Mouse (Mus musculus) midbrain, embryonic 16.5 days (tissue): ENCODE measurements around the gene Bpi. TPM values are rescaled to one million over a fixed set of nuclear protein-coding genes. Genes with fewer than 3 reads are reported as not detected.

Experiments
- ATAC-seq: fragments of 200-750 bp; cut with Nextera tagmentation; 2 replicates; pipeline ENCODE4 v1.8.0; 2017; ENCODE audit warnings: moderate TSS enrichment
- H3K27ac ChIP-seq: fragments of 300-500 bp; sonication (generic); 2 replicates; pipeline ENCODE4 v1.5.1; 2014; ENCODE audit warnings: mild to moderate bottlenecking, low read length, mixed read lengths
- H3K27me3 ChIP-seq: fragments of 300-500 bp; sonication (generic); 2 replicates; pipeline ENCODE4 v1.6.1; 2014; ENCODE audit warnings: low read depth, low read length, mixed read lengths; ENCODE audit not compliant: control insufficient read depth, insufficient read depth
- H3K36me3 ChIP-seq: fragments of 300-500 bp; sonication (generic); 2 replicates; pipeline ENCODE4 v1.6.1; 2014; ENCODE audit warnings: mild to moderate bottlenecking, low read length, moderate library complexity, mixed read lengths; ENCODE audit not compliant: control insufficient read depth, insufficient read depth
- H3K4me1 ChIP-seq: fragments of 300-500 bp; sonication (generic); 2 replicates; pipeline ENCODE4 v1.6.1; 2014; ENCODE audit warnings: mild to moderate bottlenecking, low read length, mixed read lengths; ENCODE audit not compliant: control insufficient read depth, insufficient read depth
- H3K4me2 ChIP-seq: fragments of 300-500 bp; sonication (generic); 2 replicates; pipeline ENCODE4 v1.6.1; 2014; ENCODE audit warnings: mild to moderate bottlenecking, low read length, mixed read lengths
- H3K4me3 ChIP-seq: fragments of 300-500 bp; sonication (generic); 2 replicates; pipeline ENCODE4 v1.5.1; 2014; ENCODE audit warnings: low read depth, mild to moderate bottlenecking, low read length, moderate library complexity, mixed read lengths
- H3K9ac ChIP-seq: fragments of 300-500 bp; sonication (generic); 2 replicates; pipeline ENCODE4 v1.6.1; 2014; ENCODE audit warnings: low read depth, low read length, mixed read lengths
- H3K9me3 ChIP-seq: fragments of 300-500 bp; sonication (generic); replicated peaks from 2 replicates; pipeline ENCODE4 v1.6.1; 2014; ENCODE audit warnings: mild to moderate bottlenecking, low read length, mixed read lengths; ENCODE audit not compliant: control insufficient read depth, poor library complexity, severe bottlenecking
- WGBS: fragments of 180-500 bp; shearing (Covaris S2); extraction: QIAGEN DNeasy Blood & Tissue Kit; methylation state at CpG from one replicate; pipeline ENCODE4 v1.1.7; 2014; 5-methylcytosine and 5-hydroxymethylcytosine counted together
- polyA plus RNA-seq: library from polyadenylated mRNA; unstranded; fragments of >200 nt; fragmentation: Nextera tagmentation; extraction: Ambion mirVana; gene quantifications from 2 replicates; pipeline ENCODE4 v1.2.1, GENCODE M21; 2015

The Bpi gene
- polyA plus RNA-seq = not detected in 2 replicates

GRCm38 (mm10) chr2:158258005-158258418, at the start of gene Bpi:
Bpi (plus strand) TSS chr2:158258094.
- H3K4me2 ChIP-seq = no peak within 1 kb of the TSS
- ATAC-seq = no peak
- 71% methylated on average over 18 of the region's 18 CpGs for WGBS
- no peak within 1 kb of the TSS for H3K27ac ChIP-seq
- H3K36me3 ChIP-seq = no peaks in the 10 kb centered on the region
- H3K9me3 ChIP-seq = no peaks in the 10 kb centered on the region
- no peak within 1 kb of the TSS for H3K4me3 ChIP-seq
- H3K4me1 ChIP-seq = no peaks in the 10 kb centered on the region
- H3K27me3 ChIP-seq = no peaks in the 10 kb centered on the region
- H3K9ac ChIP-seq = no peak within 1 kb of the TSS

DNA sequence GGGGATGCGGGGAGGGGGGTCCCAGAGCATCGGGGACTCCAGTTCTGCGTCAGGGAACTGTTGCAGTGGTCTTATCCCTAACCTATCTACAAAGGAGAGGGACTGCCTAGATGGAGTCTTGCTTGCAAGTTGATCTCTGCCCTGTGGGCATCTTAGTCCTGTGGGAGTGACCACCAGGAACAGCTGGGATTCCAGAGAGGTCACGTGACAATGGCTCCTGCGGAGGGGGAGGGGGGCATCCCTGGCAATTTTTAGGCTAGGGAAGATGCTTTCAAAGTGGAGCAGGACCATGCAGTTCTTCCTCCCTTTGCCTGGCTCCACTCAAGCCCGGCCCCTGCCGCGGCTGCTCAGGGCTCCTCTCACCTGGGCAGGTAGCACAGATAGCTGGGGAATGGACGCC, 48.1 kb upstream of the Bpi start:
- Histone ChIP-seq H3K27me3 (no peaks in the 10 kb centered on the region), H3K9me3 (no peaks in the 10 kb centered on the region), H3K4me2 (no peak overlapping the region), H3K4me3 (no peak overlapping the region), H3K9ac (no peak overlapping the region), H3K27ac (no peak overlapping the region), H3K36me3 (no peaks in the 10 kb centered on the region), H3K4me1 (peaks cover 11% of the 10 kb centered on the region)
- WGBS = 62% methylated on average over 9 of the region's 9 CpGs
- no peak for ATAC-seq

GRCm38 (mm10) chr2:158210503-158210902, 47.4 kb upstream of the Bpi start:
- H3K9ac ChIP-seq = no peak overlapping the region
- WGBS = 40% methylated on average over 4 of the region's 4 CpGs
- H3K27me3 ChIP-seq = no peaks in the 10 kb centered on the region
- ATAC-seq = no peak
- H3K27ac ChIP-seq = no peak overlapping the region
- H3K4me1 ChIP-seq = peaks cover 7% of the 10 kb centered on the region; the same call in 1 of the 2 replicates
- no peak overlapping the region for H3K4me2 ChIP-seq
- H3K36me3 ChIP-seq = no peaks in the 10 kb centered on the region
- no peaks in the 10 kb centered on the region for H3K9me3 ChIP-seq
- no peak overlapping the region for H3K4me3 ChIP-seq

DNA sequence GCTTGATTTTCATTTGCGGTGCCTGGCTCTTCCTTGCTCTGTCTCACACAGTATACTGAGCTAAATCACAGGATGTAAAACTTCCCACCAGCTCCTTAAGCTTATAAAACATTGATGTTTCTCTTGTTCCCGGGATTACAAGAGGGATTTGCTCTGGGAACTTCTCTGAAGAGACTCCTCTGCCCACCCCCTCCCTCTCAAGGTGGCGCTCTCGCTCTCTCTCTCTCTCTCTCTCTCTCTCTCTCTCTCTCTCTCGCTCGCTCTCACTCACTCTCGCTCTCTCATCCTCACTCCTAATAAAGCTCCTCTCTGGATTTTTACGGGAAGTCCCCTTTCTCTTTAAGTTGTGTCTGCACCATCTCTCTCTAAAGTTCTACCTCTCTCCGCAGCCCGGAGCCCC, 46.9 kb upstream of the Bpi start:
- H3K9ac ChIP-seq = no peak overlapping the region
- no peaks in the 10 kb centered on the region for H3K9me3 ChIP-seq
- ATAC-seq = no peak
- H3K27me3 ChIP-seq = no peaks in the 10 kb centered on the region
- peaks cover 7% of the 10 kb centered on the region; the same call in 1 of the 2 replicates for H3K4me1 ChIP-seq
- WGBS = 20% methylated on average over 10 of the region's 10 CpGs
- no peak overlapping the region for H3K27ac ChIP-seq
- no peak overlapping the region; the same call in 1 of the 2 replicates for H3K4me2 ChIP-seq
- no peaks in the 10 kb centered on the region for H3K36me3 ChIP-seq
- H3K4me3 ChIP-seq = no peak overlapping the region

- Histone ChIP-seq H3K9me3 (no peaks in the 10 kb centered on the region), H3K4me1 (peaks cover 7% of the 10 kb centered on the region; the same call in 1 of the 2 replicates), H3K36me3 (no peaks in the 10 kb centered on the region), H3K4me3 (no peak overlapping the region), H3K4me2 (no peak overlapping the region), H3K27me3 (no peaks in the 10 kb centered on the region), H3K27ac (no peak overlapping the region), H3K9ac (no peak overlapping the region)
- no peak for ATAC-seq
- 62% methylated on average over 4 of the region's 4 CpGs for WGBS
These were observed 46.0 kb upstream of the Bpi start for GRCm38 (mm10) chr2:158211764-158212471.

- no peaks in the 10 kb centered on the region for H3K9me3 ChIP-seq
- no peak for ATAC-seq
- peaks cover 7% of the 10 kb centered on the region; the same call in 1 of the 2 replicates for H3K4me1 ChIP-seq
- H3K27ac ChIP-seq = no peak overlapping the region
- H3K4me2 ChIP-seq = no peak overlapping the region
- H3K4me3 ChIP-seq = no peak overlapping the region
- no peak overlapping the region for H3K9ac ChIP-seq
- H3K36me3 ChIP-seq = no peaks in the 10 kb centered on the region
- H3K27me3 ChIP-seq = no peaks in the 10 kb centered on the region
- WGBS = 72% methylated on average over 9 of the region's 9 CpGs
These were observed 42.4 kb upstream of the Bpi start for GRCm38 (mm10) chr2:158215283-158216117.

- peaks cover under 1% of the 10 kb centered on the region; the same call in 1 of the 2 replicates for H3K4me1 ChIP-seq
- H3K27me3 ChIP-seq = no peaks in the 10 kb centered on the region
- H3K9me3 ChIP-seq = no peaks in the 10 kb centered on the region
- H3K4me2 ChIP-seq = no peak overlapping the region
- no peak for ATAC-seq
- H3K27ac ChIP-seq = no peak overlapping the region
- no peaks in the 10 kb centered on the region for H3K36me3 ChIP-seq
- WGBS = 84% methylated on average over 8 of the region's 8 CpGs
- H3K4me3 ChIP-seq = no peak overlapping the region
- no peak overlapping the region for H3K9ac ChIP-seq
These were observed 41.4 kb upstream of the Bpi start for GRCm38 (mm10) chr2:158216510-158216909.

DNA sequence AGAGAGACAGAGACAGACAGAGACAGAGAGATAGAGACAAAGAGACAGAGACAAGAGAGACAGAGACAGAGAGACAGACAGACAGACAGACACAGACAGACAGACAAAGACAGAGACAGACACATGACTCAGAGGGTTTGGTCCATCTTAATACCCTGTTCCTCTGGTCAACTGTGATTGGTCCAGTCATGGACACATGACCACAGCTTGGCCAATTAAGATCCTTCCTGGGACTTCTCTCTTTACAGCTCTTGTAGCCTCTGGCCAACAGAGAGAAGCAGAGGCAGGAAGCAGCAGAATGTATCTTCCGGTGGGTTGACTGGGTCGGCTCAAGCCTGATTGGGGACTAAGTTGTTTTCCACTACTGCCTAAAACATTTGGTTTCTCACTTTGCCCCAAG, 38.3 kb upstream of the Bpi start:
- Histone ChIP-seq H3K36me3 (no peaks in the 10 kb centered on the region), H3K27me3 (no peaks in the 10 kb centered on the region), H3K9me3 (no peaks in the 10 kb centered on the region), H3K4me1 (no peaks in the 10 kb centered on the region), H3K4me2 (no peak overlapping the region), H3K27ac (no peak overlapping the region), H3K9ac (no peak overlapping the region), H3K4me3 (no peak overlapping the region)
- no peak for ATAC-seq
- 98% methylated on average over 2 of the region's 2 CpGs for WGBS
